Mouse (Mus musculus): Measurements from ENCODE around the gene Fibp.

Gene Fibp

GRCm38 (mm10) chr19:5429806-5430205 lies 30.6 kb upstream of the Fibp start:
- in situ Hi-C loops (cut with MboI; ENCODE audit: low pct_unique_long_range_greater_than_20kb in 1 of 2, low sequenced_read_pairs in 2 of 2, unreplicated experiment in 1 of 2), result no loop called here

DNA sequence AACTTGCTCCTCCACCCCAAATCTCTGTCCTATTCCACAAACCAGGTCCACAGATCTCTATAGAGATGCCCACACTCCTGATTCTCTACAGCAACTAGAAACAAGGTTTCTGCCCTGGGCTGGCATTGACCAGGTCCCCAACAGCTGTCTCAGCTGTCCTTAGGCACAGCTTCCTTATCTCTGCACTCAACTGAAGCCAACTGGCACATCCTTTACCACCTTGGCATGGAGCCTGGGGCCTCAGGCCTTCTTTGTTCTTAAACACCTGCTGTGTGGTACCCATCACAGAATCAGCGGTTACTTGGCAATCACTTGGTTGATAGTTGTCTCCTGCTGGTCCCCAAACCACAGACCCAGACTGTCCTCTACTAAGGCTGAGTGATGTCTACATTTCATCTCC lies 30.0 kb upstream of the Fibp start:
- in situ Hi-C loops (cut with MboI; ENCODE audit: low pct_unique_long_range_greater_than_20kb in 1 of 2, low sequenced_read_pairs in 2 of 2, unreplicated experiment in 1 of 2), result no loop called here

DNA sequence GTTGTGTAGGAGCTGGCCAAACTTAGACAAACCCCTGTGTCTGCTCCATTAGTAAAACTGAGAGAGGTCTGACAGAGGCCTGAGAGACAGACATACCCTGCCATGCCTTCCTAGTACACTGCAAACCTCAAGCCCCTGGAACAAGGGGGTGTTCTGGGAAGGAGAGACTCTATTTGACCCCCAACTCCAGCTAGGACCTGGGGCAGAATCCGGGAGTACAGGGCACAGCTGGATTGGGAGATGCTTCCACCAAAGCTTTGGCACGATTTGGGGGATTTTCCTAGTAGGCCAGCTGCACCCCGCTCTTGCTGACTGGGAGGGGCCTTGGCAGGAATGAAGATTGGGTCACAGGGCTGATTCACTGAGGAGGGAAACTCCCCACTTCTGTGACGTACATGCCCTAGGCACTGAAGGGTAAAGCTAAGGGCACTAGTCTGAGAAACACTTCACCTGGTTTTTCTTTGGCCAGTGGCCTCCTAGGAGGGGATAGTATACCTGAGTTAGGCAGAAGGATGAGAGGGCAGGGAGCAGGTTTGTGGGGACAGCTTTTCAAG lies 28.4 kb upstream of the Fibp start:
- in situ Hi-C loops (cut with MboI; ENCODE audit: low pct_unique_long_range_greater_than_20kb in 1 of 2, low sequenced_read_pairs in 2 of 2, unreplicated experiment in 1 of 2), result no loop called here

GRCm38 (mm10) chr19:5432992-5433852 lies 27.2 kb upstream of the Fibp start:
- in situ Hi-C loops (cut with MboI; ENCODE audit: low pct_unique_long_range_greater_than_20kb in 1 of 2, low sequenced_read_pairs in 2 of 2, unreplicated experiment in 1 of 2), result no loop called here

DNA sequence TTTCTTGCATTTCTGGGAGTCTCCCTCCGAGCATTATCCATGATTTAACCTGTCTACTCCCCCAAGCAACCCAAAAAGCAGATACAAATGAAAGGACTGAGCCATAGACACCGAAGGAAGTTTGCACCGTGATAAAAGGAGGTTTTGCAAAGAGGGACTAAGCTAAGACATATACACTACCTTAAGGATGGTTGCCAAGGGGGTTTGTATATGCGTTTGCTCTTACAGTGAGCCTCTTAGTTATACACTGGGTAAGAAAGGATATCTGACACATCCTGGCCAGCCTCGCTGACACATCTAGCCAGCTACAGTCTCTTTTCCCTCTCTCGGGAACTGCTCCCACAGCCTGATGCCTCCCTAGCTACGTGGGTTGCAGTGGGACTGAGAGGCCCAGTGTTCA lies 26.5 kb upstream of the Fibp start:
- in situ Hi-C loops (cut with MboI; ENCODE audit: low pct_unique_long_range_greater_than_20kb in 1 of 2, low sequenced_read_pairs in 2 of 2, unreplicated experiment in 1 of 2), result no loop called here

- in situ Hi-C loops (cut with MboI; ENCODE audit: low pct_unique_long_range_greater_than_20kb in 1 of 2, low sequenced_read_pairs in 2 of 2, unreplicated experiment in 1 of 2), result no loop called here
These were observed 16.0 kb upstream of the Fibp start for GRCm38 (mm10) chr19:5444371-5444908.

- in situ Hi-C loops (cut with MboI; ENCODE audit: low pct_unique_long_range_greater_than_20kb in 1 of 2, low sequenced_read_pairs in 2 of 2, unreplicated experiment in 1 of 2), result no loop called here
These were observed 15.5 kb upstream of the Fibp start for GRCm38 (mm10) chr19:5444954-5445353.

DNA sequence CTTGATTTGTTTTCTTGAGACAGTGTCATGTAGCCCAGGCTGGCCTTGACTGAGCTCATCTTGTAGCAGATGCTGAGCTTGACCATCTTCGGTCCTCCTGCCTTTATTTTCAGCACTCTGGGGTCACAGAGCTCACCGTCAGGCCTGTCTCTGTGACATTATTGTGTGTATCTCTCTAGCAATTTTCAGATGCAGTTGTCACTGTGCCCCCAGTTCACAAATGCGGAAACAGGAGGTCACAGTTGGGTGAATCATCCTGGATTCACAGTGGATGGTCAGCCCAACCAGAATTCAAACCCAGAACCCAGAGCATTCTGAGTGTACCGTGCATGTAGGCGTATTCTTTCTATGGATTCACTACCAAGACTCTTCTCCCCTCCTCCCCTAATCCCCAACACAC lies 14.7 kb upstream of the Fibp start:
- in situ Hi-C loops (cut with MboI; ENCODE audit: low pct_unique_long_range_greater_than_20kb in 1 of 2, low sequenced_read_pairs in 2 of 2, unreplicated experiment in 1 of 2), result no loop called here

- in situ Hi-C loops (cut with MboI; ENCODE audit: low pct_unique_long_range_greater_than_20kb in 1 of 2, low sequenced_read_pairs in 2 of 2, unreplicated experiment in 1 of 2), result no loop called here
These were observed 12.7 kb upstream of the Fibp start, which contains the start of gene Fosl1 for GRCm38 (mm10) chr19:5447515-5448353. Gene Fosl1, plus strand, starts transcription at chr19:5447547.

DNA sequence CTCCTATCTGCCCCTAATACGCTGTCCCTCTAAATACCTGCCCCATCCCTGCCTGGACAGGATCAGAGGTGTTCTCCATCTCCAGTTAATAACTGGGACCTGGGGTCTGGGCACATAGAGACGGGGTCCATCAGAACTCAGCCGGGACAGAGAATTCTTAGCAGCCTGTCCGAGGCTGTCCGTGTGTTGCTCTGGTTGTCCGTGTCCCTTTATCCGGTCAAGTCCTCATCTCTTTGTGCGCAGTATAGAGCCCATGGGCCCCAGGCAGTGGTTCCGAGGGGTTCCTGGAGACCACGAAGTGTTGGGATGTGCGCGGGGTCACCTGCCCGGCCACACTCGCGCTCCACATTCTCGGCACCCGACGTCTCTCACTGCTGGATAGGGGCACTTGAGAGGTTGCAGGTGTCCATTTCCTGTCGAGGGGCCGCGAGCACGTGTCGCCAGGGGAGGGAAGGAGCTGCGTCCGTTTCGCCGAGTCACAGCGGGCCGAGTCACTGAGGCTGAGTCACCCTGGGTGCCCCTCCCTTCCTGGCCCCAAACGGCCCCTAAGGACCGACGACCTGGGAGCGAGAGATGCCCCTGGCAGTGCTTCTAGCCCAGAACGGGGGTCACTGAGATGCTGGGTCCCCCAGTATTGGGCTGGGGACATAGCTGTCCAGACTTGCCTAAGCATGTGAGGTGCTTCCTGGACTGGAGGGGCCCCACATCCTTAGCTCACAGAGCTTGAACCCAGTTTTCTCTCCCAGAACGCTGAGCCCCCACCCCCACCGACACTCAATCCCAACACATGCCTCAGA lies 11.9 kb upstream of the Fibp start:
- in situ Hi-C loops (cut with MboI; ENCODE audit: low pct_unique_long_range_greater_than_20kb in 1 of 2, low sequenced_read_pairs in 2 of 2, unreplicated experiment in 1 of 2), result no loop called here

GRCm38 (mm10) chr19:5449673-5450072 lies 10.7 kb upstream of the Fibp start:
- in situ Hi-C loops (cut with MboI; ENCODE audit: low pct_unique_long_range_greater_than_20kb in 1 of 2, low sequenced_read_pairs in 2 of 2, unreplicated experiment in 1 of 2), result no loop called here

DNA sequence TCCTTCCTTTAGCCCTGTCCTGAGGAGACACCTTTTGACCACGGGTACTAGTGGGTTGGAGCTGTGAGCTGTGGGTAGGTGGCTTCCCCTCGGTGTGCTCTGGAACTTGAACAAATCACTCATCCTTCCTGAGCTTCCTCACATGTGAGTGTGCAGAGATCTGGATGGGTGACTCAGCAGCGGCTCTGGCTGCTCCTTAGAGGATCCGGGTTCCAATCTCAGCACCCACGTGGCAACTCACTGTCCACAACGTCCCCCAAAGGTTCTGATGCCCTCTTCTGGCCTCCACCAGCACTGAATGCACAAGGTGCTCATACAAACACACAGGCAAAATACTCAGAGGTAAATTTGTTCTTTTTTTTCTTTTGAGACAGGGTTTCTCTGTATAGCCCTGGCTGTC lies 8.6 kb upstream of the Fibp start:
- in situ Hi-C loops (cut with MboI; ENCODE audit: low pct_unique_long_range_greater_than_20kb in 1 of 2, low sequenced_read_pairs in 2 of 2, unreplicated experiment in 1 of 2), result no loop called here

DNA sequence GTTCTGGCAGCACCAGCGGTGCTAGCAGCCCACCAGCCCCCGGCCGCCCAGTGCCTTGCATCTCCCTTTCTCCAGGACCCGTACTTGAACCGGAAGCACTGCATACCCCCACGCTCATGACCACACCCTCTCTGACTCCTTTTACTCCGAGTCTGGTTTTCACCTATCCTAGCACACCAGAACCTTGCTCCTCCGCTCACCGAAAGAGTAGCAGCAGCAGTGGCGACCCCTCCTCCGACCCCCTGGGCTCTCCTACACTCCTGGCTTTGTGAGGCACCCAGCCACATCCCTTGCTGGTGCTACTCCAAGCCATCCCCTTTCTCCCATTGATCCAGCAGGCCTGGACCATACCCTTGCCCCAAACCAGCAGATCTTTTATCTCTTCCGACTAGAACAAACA lies 5.4 kb upstream of the Fibp start:
- in situ Hi-C loops (cut with MboI; ENCODE audit: low pct_unique_long_range_greater_than_20kb in 1 of 2, low sequenced_read_pairs in 2 of 2, unreplicated experiment in 1 of 2), result no loop called here

GRCm38 (mm10) chr19:5455568-5455967 lies 4.8 kb upstream of the Fibp start:
- in situ Hi-C loops (cut with MboI; ENCODE audit: low pct_unique_long_range_greater_than_20kb in 1 of 2, low sequenced_read_pairs in 2 of 2, unreplicated experiment in 1 of 2), result no loop called here

GRCm38 (mm10) chr19:5456241-5456921 lies 4.0 kb upstream of the Fibp start:
- in situ Hi-C loops (cut with MboI; ENCODE audit: low pct_unique_long_range_greater_than_20kb in 1 of 2, low sequenced_read_pairs in 2 of 2, unreplicated experiment in 1 of 2), result no loop called here

DNA sequence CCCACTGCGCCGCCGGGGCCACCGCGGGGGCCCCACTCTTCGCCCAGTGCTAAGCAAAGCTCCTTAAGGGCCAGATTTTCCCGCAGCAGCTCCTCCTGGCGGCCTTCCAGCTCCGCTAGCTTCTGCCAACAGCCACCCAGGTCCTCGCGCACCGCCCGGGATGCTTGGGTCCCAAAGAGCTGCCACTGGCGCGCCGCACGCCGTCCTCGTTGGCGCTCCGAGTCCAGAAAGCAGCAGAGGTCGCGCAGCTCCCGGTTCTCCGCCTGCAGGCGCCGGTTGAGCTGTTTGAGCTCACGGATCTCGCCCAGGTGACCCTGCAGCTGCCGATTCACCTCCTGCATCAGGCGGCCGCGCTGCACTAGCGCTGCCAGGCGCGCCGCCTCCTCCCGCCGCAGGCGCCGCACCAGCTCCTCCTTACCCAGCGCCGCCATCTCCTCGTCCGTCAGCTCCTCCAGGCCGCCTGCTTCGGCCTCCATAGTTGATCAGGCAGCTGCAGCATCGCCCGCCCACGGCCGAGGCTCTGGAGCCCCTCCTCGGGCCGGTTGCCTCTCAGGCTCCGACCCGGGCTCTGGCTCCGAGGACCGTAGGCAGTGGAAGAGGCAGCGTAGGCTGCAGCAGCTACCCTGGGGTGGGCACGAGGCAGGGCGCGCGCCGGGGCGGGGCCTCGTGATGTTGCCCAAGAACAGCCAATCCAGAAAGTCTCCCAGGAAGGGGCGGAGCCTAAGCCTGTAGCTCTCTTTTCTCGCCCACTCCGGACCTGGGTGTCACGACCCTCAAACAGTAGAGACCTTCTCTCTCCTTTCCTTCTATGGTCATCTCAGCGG lies 3.3 kb upstream of the Fibp start:
- in situ Hi-C loops (cut with MboI; ENCODE audit: low pct_unique_long_range_greater_than_20kb in 1 of 2, low sequenced_read_pairs in 2 of 2, unreplicated experiment in 1 of 2), result no loop called here
